Mouse (Mus musculus) hindbrain, embryonic 11.5 days (tissue): ENCODE measurements around the gene Cd2ap. TPM values are rescaled to one million over a fixed set of nuclear protein-coding genes. Genes with fewer than 3 reads are reported as not detected.

Source experiments
- ATAC-seq: fragments of 200-750 bp; cut with Nextera tagmentation; 2 replicates; pipeline ENCODE4 v1.8.0; 2017; ENCODE audit warnings: mild to moderate bottlenecking, moderate TSS enrichment, moderate library complexity; ENCODE audit not compliant: low FRiP score
- DNase-seq: peaks from one replicate; pipeline ENCODE4 v3.0.0-alpha.2; 2015; ENCODE audit warnings: low spot score
- H3K27ac ChIP-seq: fragments of 300-500 bp; sonication (generic); 2 replicates; pipeline ENCODE4 v1.5.1; 2014; ENCODE audit warnings: mild to moderate bottlenecking, low read depth, low read length
- H3K27me3 ChIP-seq: fragments of 300-500 bp; sonication (generic); 2 replicates; pipeline ENCODE4 v1.6.1; 2014; ENCODE audit warnings: mild to moderate bottlenecking, low read length, moderate library complexity, mixed read lengths; ENCODE audit not compliant: control insufficient read depth, insufficient read depth
- H3K36me3 ChIP-seq: fragments of 300-500 bp; sonication (generic); 2 replicates; pipeline ENCODE4 v1.6.1; 2014; ENCODE audit warnings: mild to moderate bottlenecking, low read length, moderate library complexity, mixed read lengths; ENCODE audit not compliant: control insufficient read depth, insufficient read depth
- H3K4me1 ChIP-seq: fragments of 300-500 bp; sonication (generic); replicated peaks from 2 replicates; pipeline ENCODE4 v1.6.1; 2014; ENCODE audit warnings: low read length, mixed read lengths; ENCODE audit not compliant: control insufficient read depth, insufficient read depth
- H3K4me2 ChIP-seq: fragments of 300-500 bp; sonication (generic); replicated peaks from 2 replicates; pipeline ENCODE4 v1.6.1; 2014; ENCODE audit warnings: mild to moderate bottlenecking, low read depth, low read length
- H3K4me3 ChIP-seq: fragments of 300-500 bp; sonication (generic); 2 replicates; pipeline ENCODE4 v1.5.1; 2014; ENCODE audit warnings: low read depth, low read length
- H3K9ac ChIP-seq: fragments of 300-500 bp; sonication (generic); 2 replicates; pipeline ENCODE4 v1.6.1; 2014; ENCODE audit warnings: low read depth, low read length
- H3K9me3 ChIP-seq: fragments of 300-500 bp; sonication (generic); 2 replicates; pipeline ENCODE4 v1.6.1; 2016; ENCODE audit warnings: low read length; ENCODE audit not compliant: control insufficient read depth
- whole genome bisulfite sequencing: fragments of 180-500 bp; shearing (Covaris S2); extraction: QIAGEN DNeasy Blood & Tissue Kit; methylation state at CpG from one replicate; pipeline ENCODE4 v1.1.7; 2014; 5-methylcytosine and 5-hydroxymethylcytosine counted together
- polyA plus RNA-seq: library from polyadenylated mRNA; unstranded; fragments of >200 nt; fragmentation: Nextera tagmentation; extraction: Ambion mirVana; gene quantifications from 2 replicates; pipeline ENCODE4 v1.2.1, GENCODE M21; 2014

Cd2ap gene
- polyA plus RNA-seq, 1 experiment from 2014 or later: 16.1 TPM

DNA sequence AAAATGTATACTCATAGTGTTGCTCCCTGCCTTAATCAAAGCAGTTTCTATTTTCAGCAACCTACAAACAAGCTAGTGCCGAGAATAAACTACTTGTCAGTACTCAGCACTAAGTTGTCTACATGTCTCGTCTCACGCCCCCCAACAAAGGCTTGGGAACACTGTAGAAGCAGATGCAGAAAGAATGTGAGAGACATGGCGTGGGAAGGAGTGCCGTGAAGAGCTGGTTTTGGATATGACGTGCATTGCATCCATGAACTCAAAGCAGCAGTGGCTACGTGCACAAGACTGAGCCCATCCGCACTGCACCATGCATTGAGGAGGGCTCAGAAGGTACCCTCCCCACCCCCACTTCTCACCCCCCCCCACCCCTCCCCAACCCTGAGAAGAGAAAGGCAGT lies 53.7 kb downstream of the Cd2ap start:
- Histone ChIP-seq H3K4me2 (no peak overlapping the region), H3K4me1 (no peaks in the 10 kb centered on the region), H3K36me3 (no peaks in the 10 kb centered on the region), H3K4me3 (no peak overlapping the region), H3K9me3 (no peaks in the 10 kb centered on the region), H3K27me3 (no peaks in the 10 kb centered on the region), H3K27ac (no peak overlapping the region), H3K9ac (no peak overlapping the region)
- ATAC-seq (no peak), DNase-seq (no peak)
- WGBS: 93% methylated on average over 8 of the region's 8 CpGs

GRCm38 (mm10) chr17:42815374-42815773 lies 61.1 kb downstream of the Cd2ap start:
- H3K27me3 ChIP-seq: no peaks in the 10 kb centered on the region
- H3K4me2 ChIP-seq: no peak overlapping the region
- no peaks in the 10 kb centered on the region for H3K36me3 ChIP-seq
- DNase-seq (no peak), ATAC-seq (no peak)
- H3K4me1 ChIP-seq: no peaks in the 10 kb centered on the region
- no peak overlapping the region for H3K9ac ChIP-seq
- no peak overlapping the region for H3K27ac ChIP-seq
- no peaks in the 10 kb centered on the region for H3K9me3 ChIP-seq
- WGBS: 94% methylated on average over 3 of the region's 3 CpGs
- H3K4me3 ChIP-seq: no peak overlapping the region

- WGBS: 86% methylated on average over 2 of the region's 2 CpGs
- Histone ChIP-seq H3K4me2 (no peak overlapping the region), H3K4me1 (no peaks in the 10 kb centered on the region), H3K9ac (no peak overlapping the region), H3K9me3 (no peaks in the 10 kb centered on the region), H3K27me3 (no peaks in the 10 kb centered on the region), H3K36me3 (no peaks in the 10 kb centered on the region), H3K4me3 (no peak overlapping the region), H3K27ac (no peak overlapping the region)
- no peak for ATAC-seq
- no peak for DNase-seq
These were observed 84.0 kb downstream of the Cd2ap start for GRCm38 (mm10) chr17:42792412-42792975.

GRCm38 (mm10) chr17:42790787-42791186 lies 85.7 kb downstream of the Cd2ap start:
- no peak overlapping the region for H3K9ac ChIP-seq
- H3K9me3 ChIP-seq: no peaks in the 10 kb centered on the region
- 91% methylated on average over 1 of the region's 1 CpGs for WGBS
- DNase-seq: no peak
- no peak overlapping the region for H3K4me2 ChIP-seq
- H3K4me3 ChIP-seq: no peak overlapping the region
- no peak for ATAC-seq
- no peaks in the 10 kb centered on the region for H3K27me3 ChIP-seq
- H3K4me1 ChIP-seq: no peaks in the 10 kb centered on the region
- H3K36me3 ChIP-seq: no peaks in the 10 kb centered on the region
- H3K27ac ChIP-seq: no peak overlapping the region

GRCm38 (mm10) chr17:42789723-42790122 lies 86.7 kb downstream of the Cd2ap start:
- H3K4me3 ChIP-seq: no peak overlapping the region
- no peak overlapping the region for H3K4me2 ChIP-seq
- no peaks in the 10 kb centered on the region for H3K9me3 ChIP-seq
- no peak overlapping the region for H3K9ac ChIP-seq
- H3K36me3 ChIP-seq: no peaks in the 10 kb centered on the region
- ATAC-seq (no peak), DNase-seq (no peak)
- WGBS: 82% methylated on average over 2 of the region's 2 CpGs
- no peak overlapping the region for H3K27ac ChIP-seq
- no peaks in the 10 kb centered on the region for H3K27me3 ChIP-seq
- H3K4me1 ChIP-seq: no peaks in the 10 kb centered on the region

DNA sequence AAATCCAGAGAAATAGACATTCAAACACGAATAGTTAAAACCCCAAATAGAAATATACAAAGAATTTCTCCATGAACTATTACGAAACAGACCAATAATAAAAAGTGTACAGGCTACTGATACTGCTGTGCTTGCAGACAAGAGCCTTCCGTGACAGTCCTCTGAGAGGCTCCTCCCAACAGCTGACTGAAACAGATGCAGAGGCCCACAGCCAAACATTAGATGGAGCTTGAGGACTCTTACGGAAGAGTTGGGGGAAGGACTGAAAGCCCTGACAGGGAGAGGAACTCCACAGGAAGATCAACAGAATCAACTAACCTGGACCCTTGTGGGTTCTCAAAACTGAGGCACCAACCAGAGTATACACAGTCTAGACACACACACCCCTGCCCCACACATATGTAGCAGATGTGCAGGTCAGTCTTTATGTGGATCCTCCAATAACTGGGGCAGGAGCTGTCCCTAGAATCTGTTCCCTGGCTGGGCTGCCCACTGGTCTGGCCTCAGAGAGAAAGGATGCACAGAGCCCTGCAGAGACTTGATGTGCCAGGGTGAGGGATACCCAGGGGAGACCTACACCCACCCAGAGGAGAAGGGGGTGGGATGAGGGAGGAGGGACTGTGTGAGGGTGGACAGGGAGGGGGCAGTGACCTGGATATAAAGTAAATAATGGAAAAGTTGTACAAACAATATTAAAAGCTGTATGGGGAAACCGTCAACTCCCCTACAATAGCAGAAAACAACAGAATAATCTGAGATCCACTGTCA lies 87.6 kb downstream of the Cd2ap start:
- Histone ChIP-seq H3K4me2 (no peak overlapping the region), H3K9ac (no peak overlapping the region), H3K4me1 (no peaks in the 10 kb centered on the region), H3K36me3 (no peaks in the 10 kb centered on the region), H3K27me3 (no peaks in the 10 kb centered on the region), H3K4me3 (no peak overlapping the region), H3K27ac (no peak overlapping the region), H3K9me3 (no peaks in the 10 kb centered on the region)
- no peak for DNase-seq
- WGBS: 92% methylated on average over 5 of the region's 5 CpGs
- ATAC-seq: no peak

GRCm38 (mm10) chr17:42782156-42782757 lies 94.2 kb downstream of the Cd2ap start:
- ATAC-seq (peak; percentile 86), DNase-seq (peak; percentile 83)
- no peaks in the 10 kb centered on the region for H3K4me1 ChIP-seq
- WGBS: 63% methylated on average over 7 of the region's 7 CpGs
- H3K27me3 ChIP-seq: no peaks in the 10 kb centered on the region
- no peak overlapping the region for H3K9ac ChIP-seq
- no peaks in the 10 kb centered on the region for H3K36me3 ChIP-seq
- H3K27ac ChIP-seq: no peak overlapping the region
- no peak overlapping the region for H3K4me3 ChIP-seq
- H3K9me3 ChIP-seq: no peaks in the 10 kb centered on the region
- H3K4me2 ChIP-seq: no peak overlapping the region

DNA sequence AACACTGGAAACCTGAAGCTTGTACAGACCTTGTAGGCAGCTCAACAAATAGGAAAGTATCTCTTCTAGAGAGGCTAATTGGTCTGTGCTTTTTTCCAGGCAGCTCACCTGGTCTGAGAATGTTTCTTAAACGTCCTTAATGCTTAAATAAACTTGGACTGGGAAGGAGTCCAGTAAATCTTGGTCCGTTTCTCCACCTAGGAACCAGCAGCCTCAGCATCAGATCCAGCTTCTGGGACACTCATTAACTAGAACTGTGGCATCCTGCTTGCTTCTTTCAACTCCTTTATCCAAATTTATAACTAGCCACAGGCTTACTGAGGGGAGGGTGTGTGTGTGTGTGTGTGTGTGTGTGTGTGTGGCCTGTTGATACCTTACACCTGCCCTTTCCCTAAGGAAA lies 122.7 kb downstream of the Cd2ap start:
- no peaks in the 10 kb centered on the region for H3K27me3 ChIP-seq
- H3K4me2 ChIP-seq: no peak overlapping the region
- H3K9ac ChIP-seq: no peak overlapping the region
- H3K9me3 ChIP-seq: no peaks in the 10 kb centered on the region
- H3K4me3 ChIP-seq: no peak overlapping the region
- no peaks in the 10 kb centered on the region for H3K4me1 ChIP-seq
- DNase-seq: no peak
- no peak overlapping the region for H3K27ac ChIP-seq
- no peaks in the 10 kb centered on the region for H3K36me3 ChIP-seq
- WGBS: 55% methylated on average over 2 of the region's 2 CpGs
- ATAC-seq: no peak

DNA sequence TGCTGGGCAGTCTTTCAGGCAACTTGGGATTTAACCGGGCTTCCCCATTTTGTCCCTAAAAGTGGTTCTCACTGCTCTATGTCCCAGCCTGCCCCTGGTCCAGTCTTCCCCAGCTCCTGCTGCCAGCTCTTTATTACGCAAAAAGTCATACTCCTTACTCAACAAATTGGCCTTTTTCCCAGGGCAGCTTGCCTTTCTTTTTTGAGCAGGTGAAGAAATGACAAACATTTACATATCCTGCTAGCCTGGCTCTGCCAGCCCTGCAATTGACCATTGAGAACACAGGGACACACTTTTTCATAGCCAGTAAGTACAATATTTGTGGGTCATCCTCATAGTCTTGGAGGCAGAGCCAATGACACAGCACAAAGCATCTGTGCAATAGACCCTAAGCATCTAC lies 124.3 kb downstream of the Cd2ap start:
- H3K4me3 ChIP-seq: no peak overlapping the region
- no peak for ATAC-seq
- no peaks in the 10 kb centered on the region for H3K4me1 ChIP-seq
- no peak overlapping the region for H3K9ac ChIP-seq
- 83% methylated on average over 2 of the region's 2 CpGs for WGBS
- no peak for DNase-seq
- H3K4me2 ChIP-seq: no peak overlapping the region
- H3K27ac ChIP-seq: no peak overlapping the region
- no peaks in the 10 kb centered on the region for H3K27me3 ChIP-seq
- H3K9me3 ChIP-seq: no peaks in the 10 kb centered on the region
- H3K36me3 ChIP-seq: no peaks in the 10 kb centered on the region
